Mouse (Mus musculus) stomach, postnatal 0 days (tissue): Measurements from ENCODE around the gene Epm2a.

ENCODE experiments used
- CTCF ChIP-seq: IDR thresholded peaks from 2 replicates; pipeline ENCODE4 v1.5.1; 2016; ENCODE audit warnings: antibody characterized with exemption, low read depth, mild to moderate bottlenecking, moderate library complexity
- EP300 ChIP-seq: optimal IDR thresholded peaks from 2 replicates; pipeline ENCODE3; 2016; ENCODE audit warnings: antibody characterized with exemption

- TF ChIP-seq CTCF (peak; percentile 77), EP300 (no peak)
These were observed 18.9 kb downstream of the Epm2a start for GRCm38 (mm10) chr10:11361985-11362692.
